Mouse (Mus musculus): ENCODE measurements around the gene Ccdc157. TPM values are rescaled to one million over a fixed set of nuclear protein-coding genes. Genes with fewer than 3 reads are reported as not detected.
"Not testable (repeated sequence)": the region's sequence is repeated elsewhere in the genome, so short reads cannot be mapped to it uniquely, and the experiment has no call there.

Gene Ccdc157
- polyA plus RNA-seq, 1 experiment from 2014 or later, result 3.6 TPM

GRCm38 (mm10) chr11:4114541-4114940, 45.6 kb downstream of the Ccdc157 start:
- 86% methylated on average over 6 of the region's 6 CpGs for WGBS

GRCm38 (mm10) chr11:4113970-4114369, 46.1 kb downstream of the Ccdc157 start:
- no peak for DNase-seq (ENCODE audit: low spot score)
- no peaks in the 10 kb centered on the region; the same call in 1 of the 2 replicates for H3K27me3 ChIP-seq (ENCODE audit: control insufficient read depth, insufficient read depth, low read length)
- H3K4me1 ChIP-seq (ENCODE audit: control insufficient read depth, insufficient read depth, low read length), result no peaks in the 10 kb centered on the region
- no peaks in the 10 kb centered on the region for H3K9me3 ChIP-seq (replicated peaks; ENCODE audit: control insufficient read depth, low read length)
- H3K27ac ChIP-seq (replicated peaks; ENCODE audit: low read depth, low read length), result no peak overlapping the region
- no peak for ATAC-seq (replicated peaks; ENCODE audit: insufficient number of reproducible peaks, low FRiP score, low TSS enrichment, low read depth)
- no peak overlapping the region for H3K4me3 ChIP-seq (ENCODE audit: low read depth, low read length)
- H3K36me3 ChIP-seq (replicated peaks; ENCODE audit: control insufficient read depth, insufficient read depth, low read depth, low read length), result no peaks in the 10 kb centered on the region
- no peak overlapping the region for H3K9ac ChIP-seq (replicated peaks; ENCODE audit: low read length)
- H3K4me2 ChIP-seq (ENCODE audit: low read depth, low read length), result no peak overlapping the region
- WGBS, result 87% methylated on average over 6 of the region's 6 CpGs

More at GRCm38 (mm10) chr11:4114541-4114940, 45.6 kb downstream of the Ccdc157 start:
- not testable (repeated sequence) for H3K27ac ChIP-seq (replicated peaks; ENCODE audit: low read depth, low read length); H3K4me2 ChIP-seq (ENCODE audit: low read depth, low read length); H3K4me1 ChIP-seq (ENCODE audit: control insufficient read depth, insufficient read depth, low read length); H3K27me3 ChIP-seq (ENCODE audit: control insufficient read depth, insufficient read depth, low read length); H3K9ac ChIP-seq (replicated peaks; ENCODE audit: low read length); H3K4me3 ChIP-seq (ENCODE audit: low read depth, low read length); ATAC-seq (replicated peaks; ENCODE audit: insufficient number of reproducible peaks, low FRiP score, low TSS enrichment, low read depth); H3K9me3 ChIP-seq (replicated peaks; ENCODE audit: control insufficient read depth, low read length); DNase-seq (ENCODE audit: low spot score); H3K36me3 ChIP-seq (replicated peaks; ENCODE audit: control insufficient read depth, insufficient read depth, low read depth, low read length)

- DNase-seq (ENCODE audit: low spot score) (no peak), ATAC-seq (replicated peaks; ENCODE audit: insufficient number of reproducible peaks, low FRiP score, low TSS enrichment, low read depth) (no peak)
- WGBS, result 83% methylated on average over 4 of the region's 4 CpGs
- no peak overlapping the region for H3K27ac ChIP-seq (replicated peaks; ENCODE audit: low read depth, low read length)
- no peaks in the 10 kb centered on the region; the same call in 1 of the 2 replicates for H3K27me3 ChIP-seq (ENCODE audit: control insufficient read depth, insufficient read depth, low read length)
- H3K9me3 ChIP-seq (replicated peaks; ENCODE audit: control insufficient read depth, low read length), result no peaks in the 10 kb centered on the region
- H3K4me3 ChIP-seq (ENCODE audit: low read depth, low read length), result no peak overlapping the region
- no peak overlapping the region for H3K4me2 ChIP-seq (ENCODE audit: low read depth, low read length)
- no peaks in the 10 kb centered on the region for H3K4me1 ChIP-seq (ENCODE audit: control insufficient read depth, insufficient read depth, low read length)
- no peak overlapping the region for H3K9ac ChIP-seq (replicated peaks; ENCODE audit: low read length)
- no peaks in the 10 kb centered on the region for H3K36me3 ChIP-seq (replicated peaks; ENCODE audit: control insufficient read depth, insufficient read depth, low read depth, low read length)
These were observed 46.6 kb downstream of the Ccdc157 start for GRCm38 (mm10) chr11:4113496-4113895.

GRCm38 (mm10) chr11:4112861-4113260, 47.2 kb downstream of the Ccdc157 start:
- no peak for DNase-seq (ENCODE audit: low spot score)
- Histone ChIP-seq H3K36me3 (replicated peaks; ENCODE audit: control insufficient read depth, insufficient read depth, low read depth, low read length) (no peaks in the 10 kb centered on the region), H3K9me3 (replicated peaks; ENCODE audit: control insufficient read depth, low read length) (no peaks in the 10 kb centered on the region), H3K4me2 (ENCODE audit: low read depth, low read length) (no peak overlapping the region), H3K27me3 (ENCODE audit: control insufficient read depth, insufficient read depth, low read length) (no peaks in the 10 kb centered on the region; the same call in 1 of the 2 replicates), H3K4me3 (ENCODE audit: low read depth, low read length) (no peak overlapping the region), H3K9ac (replicated peaks; ENCODE audit: low read length) (no peak overlapping the region), H3K4me1 (ENCODE audit: control insufficient read depth, insufficient read depth, low read length) (no peaks in the 10 kb centered on the region), H3K27ac (replicated peaks; ENCODE audit: low read depth, low read length) (no peak overlapping the region)
- 91% methylated on average over 6 of the region's 6 CpGs for WGBS
- ATAC-seq (replicated peaks; ENCODE audit: insufficient number of reproducible peaks, low FRiP score, low TSS enrichment, low read depth), result no peak

GRCm38 (mm10) chr11:4112033-4112432, 48.1 kb downstream of the Ccdc157 start:
- no peak for DNase-seq (ENCODE audit: low spot score)
- no peak overlapping the region for H3K9ac ChIP-seq (replicated peaks; ENCODE audit: low read length)
- no peaks in the 10 kb centered on the region for H3K4me1 ChIP-seq (ENCODE audit: control insufficient read depth, insufficient read depth, low read length)
- H3K4me3 ChIP-seq (ENCODE audit: low read depth, low read length), result no peak overlapping the region
- no peak overlapping the region for H3K27ac ChIP-seq (replicated peaks; ENCODE audit: low read depth, low read length)
- no peak overlapping the region for H3K4me2 ChIP-seq (ENCODE audit: low read depth, low read length)
- H3K9me3 ChIP-seq (replicated peaks; ENCODE audit: control insufficient read depth, low read length), result no peaks in the 10 kb centered on the region
- H3K27me3 ChIP-seq (ENCODE audit: control insufficient read depth, insufficient read depth, low read length), result no peaks in the 10 kb centered on the region; the same call in 1 of the 2 replicates
- no peak for ATAC-seq (replicated peaks; ENCODE audit: insufficient number of reproducible peaks, low FRiP score, low TSS enrichment, low read depth)
- WGBS, result 88% methylated on average over 4 of the region's 4 CpGs
- no peaks in the 10 kb centered on the region for H3K36me3 ChIP-seq (replicated peaks; ENCODE audit: control insufficient read depth, insufficient read depth, low read depth, low read length)

GRCm38 (mm10) chr11:4108691-4109090, 51.4 kb downstream of the Ccdc157 start:
- H3K4me1 ChIP-seq (ENCODE audit: control insufficient read depth, insufficient read depth, low read length), result no peaks in the 10 kb centered on the region
- no peaks in the 10 kb centered on the region for H3K36me3 ChIP-seq (replicated peaks; ENCODE audit: control insufficient read depth, insufficient read depth, low read depth, low read length)
- no peak overlapping the region for H3K27ac ChIP-seq (replicated peaks; ENCODE audit: low read depth, low read length)
- 65% methylated on average over 7 of the region's 7 CpGs for WGBS
- H3K27me3 ChIP-seq (ENCODE audit: control insufficient read depth, insufficient read depth, low read length), result no peaks in the 10 kb centered on the region
- DNase-seq (ENCODE audit: low spot score) (no peak), ATAC-seq (replicated peaks; ENCODE audit: insufficient number of reproducible peaks, low FRiP score, low TSS enrichment, low read depth) (no peak)
- H3K9me3 ChIP-seq (replicated peaks; ENCODE audit: control insufficient read depth, low read length), result no peaks in the 10 kb centered on the region
- H3K4me2 ChIP-seq (ENCODE audit: low read depth, low read length), result no peak overlapping the region
- no peak overlapping the region for H3K4me3 ChIP-seq (ENCODE audit: low read depth, low read length)
- no peak overlapping the region for H3K9ac ChIP-seq (replicated peaks; ENCODE audit: low read length)

GRCm38 (mm10) chr11:4107901-4108300, 52.2 kb downstream of the Ccdc157 start:
- not testable (repeated sequence) for H3K27ac ChIP-seq (replicated peaks; ENCODE audit: low read depth, low read length); ATAC-seq (replicated peaks; ENCODE audit: insufficient number of reproducible peaks, low FRiP score, low TSS enrichment, low read depth); H3K36me3 ChIP-seq (replicated peaks; ENCODE audit: control insufficient read depth, insufficient read depth, low read depth, low read length); H3K27me3 ChIP-seq (ENCODE audit: control insufficient read depth, insufficient read depth, low read length); H3K9me3 ChIP-seq (replicated peaks; ENCODE audit: control insufficient read depth, low read length); H3K4me2 ChIP-seq (ENCODE audit: low read depth, low read length); H3K4me1 ChIP-seq (ENCODE audit: control insufficient read depth, insufficient read depth, low read length); H3K9ac ChIP-seq (replicated peaks; ENCODE audit: low read length); DNase-seq (ENCODE audit: low spot score); H3K4me3 ChIP-seq (ENCODE audit: low read depth, low read length)
- 80% methylated on average over 6 of the region's 6 CpGs for WGBS

GRCm38 (mm10) chr11:4105444-4105843, 54.6 kb downstream of the Ccdc157 start:
- ATAC-seq (replicated peaks; ENCODE audit: insufficient number of reproducible peaks, low FRiP score, low TSS enrichment, low read depth) (no peak), DNase-seq (ENCODE audit: low spot score) (no peak)
- Histone ChIP-seq H3K9ac (replicated peaks; ENCODE audit: low read length) (no peak overlapping the region), H3K4me3 (ENCODE audit: low read depth, low read length) (no peak overlapping the region), H3K4me2 (ENCODE audit: low read depth, low read length) (no peak overlapping the region), H3K36me3 (replicated peaks; ENCODE audit: control insufficient read depth, insufficient read depth, low read depth, low read length) (no peaks in the 10 kb centered on the region), H3K27ac (replicated peaks; ENCODE audit: low read depth, low read length) (no peak overlapping the region), H3K27me3 (ENCODE audit: control insufficient read depth, insufficient read depth, low read length) (no peaks in the 10 kb centered on the region), H3K4me1 (ENCODE audit: control insufficient read depth, insufficient read depth, low read length) (no peaks in the 10 kb centered on the region), H3K9me3 (replicated peaks; ENCODE audit: control insufficient read depth, low read length) (no peaks in the 10 kb centered on the region)
- 69% methylated on average over 6 of the region's 6 CpGs for WGBS
